Mouse (Mus musculus) kidney, postnatal 25 days (tissue): ENCODE measurements around the gene Slc17a7.

Experiments used
- DNase-seq, 2 experiments: peaks; one replicate each; pipeline ENCODE4 v3.0.0; 2021; ENCODE audit warnings: mixed read lengths in 2 of 2

Slc17a7 gene

GRCm38 (mm10) chr7:45178550-45178949 lies 14.8 kb downstream of the Slc17a7 start:
- no peak for DNase-seq

GRCm38 (mm10) chr7:45179469-45179868 lies 15.7 kb downstream of the Slc17a7 start, which contains the start of gene Gfy:
Gfy (minus strand) TSS chr7:45179569.
- DNase-seq = no peak

GRCm38 (mm10) chr7:45180896-45181477 lies 17.2 kb downstream of the Slc17a7 start, which contains the start of gene Pth2:
Pth2 (plus strand) TSS chr7:45180995.
- no peak for DNase-seq

DNA sequence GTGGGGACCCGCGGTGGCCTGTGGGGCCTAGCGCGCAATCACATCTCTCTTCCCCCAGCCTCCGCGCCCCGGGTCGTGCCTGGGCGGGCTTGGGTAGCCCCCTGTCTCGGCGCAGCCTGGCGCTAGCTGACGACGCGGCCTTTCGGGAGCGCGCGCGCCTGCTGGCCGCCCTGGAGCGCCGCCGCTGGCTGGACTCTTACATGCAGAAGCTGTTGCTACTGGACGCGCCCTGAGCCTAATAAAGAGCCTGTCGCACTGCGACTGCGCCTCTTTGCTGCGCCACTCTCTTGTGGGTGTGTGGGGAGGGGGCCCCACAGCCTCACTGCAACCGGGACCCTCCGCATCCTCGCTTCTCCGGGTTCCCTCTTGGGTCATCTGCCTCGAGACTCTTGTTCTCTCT lies 17.8 kb downstream of the Slc17a7 start:
- no peak for DNase-seq

DNA sequence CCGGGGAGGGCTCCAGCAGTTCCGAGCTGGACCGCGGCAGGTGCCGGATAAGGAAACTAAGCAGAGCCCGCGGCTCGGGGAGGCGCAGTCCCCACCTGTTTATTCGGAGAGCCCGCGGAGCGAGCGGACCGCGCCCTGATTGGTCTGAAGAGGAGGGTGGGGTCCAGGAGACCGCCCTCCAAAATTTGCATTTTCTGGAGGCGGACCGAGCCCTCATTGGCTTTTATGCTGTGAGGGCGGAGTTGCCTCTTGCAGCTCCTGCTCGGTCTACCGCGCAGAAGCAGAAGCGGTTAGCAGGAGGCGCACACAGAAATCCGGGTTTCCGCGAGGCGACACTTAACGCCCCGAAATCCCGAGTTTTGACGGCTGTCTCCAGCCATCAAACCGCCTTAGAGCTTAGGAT lies 18.5 kb downstream of the Slc17a7 start:
- DNase-seq = peak; percentile 91 to 97

- peak; percentile 32 to 69 for DNase-seq
Observed at GRCm38 (mm10) chr7:45182606-45183005, 18.9 kb downstream of the Slc17a7 start.

GRCm38 (mm10) chr7:45183672-45184071 lies 19.9 kb downstream of the Slc17a7 start:
- DNase-seq = no peak

GRCm38 (mm10) chr7:45185921-45186320 lies 22.2 kb downstream of the Slc17a7 start:
- no peak for DNase-seq

DNA sequence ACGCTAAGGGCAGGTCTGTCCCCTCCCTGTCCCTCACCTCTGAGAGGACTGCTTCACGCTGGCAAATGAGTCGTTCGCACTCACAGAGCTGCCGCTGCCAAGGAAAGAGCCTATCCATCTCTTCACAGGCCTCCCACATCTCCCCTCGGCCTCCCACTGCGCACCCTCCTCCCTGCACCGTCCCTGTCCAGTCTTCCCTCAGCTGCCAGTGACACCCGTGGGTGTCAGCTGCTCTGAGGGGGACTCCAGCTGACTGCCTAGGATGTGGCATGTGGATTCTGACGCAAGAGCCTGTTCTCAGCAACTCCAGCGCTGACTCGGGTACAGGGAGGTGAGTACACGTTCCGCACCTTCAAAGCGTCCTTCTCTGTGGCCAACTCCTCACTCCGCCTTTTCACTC lies 25.9 kb downstream of the Slc17a7 start:
- no peak for DNase-seq

DNA sequence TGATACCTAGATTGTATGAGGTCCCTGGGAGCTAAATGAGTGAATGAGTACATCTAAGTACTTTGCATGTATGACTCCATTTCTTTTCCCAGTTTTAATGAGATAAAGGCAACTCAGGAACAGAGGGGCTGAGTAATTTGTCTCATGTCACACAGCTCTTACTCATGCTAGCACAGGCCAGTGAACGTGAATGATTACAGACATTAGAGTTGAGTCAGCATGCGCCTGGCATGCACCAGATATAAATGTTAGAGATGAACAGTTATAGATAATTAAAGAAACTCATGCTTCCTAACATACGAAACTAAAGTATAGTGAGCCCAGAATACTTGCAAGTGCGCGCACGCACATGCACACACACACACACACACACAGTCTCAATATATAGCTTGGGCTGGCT lies 26.4 kb downstream of the Slc17a7 start:
- DNase-seq = no peak

DNA sequence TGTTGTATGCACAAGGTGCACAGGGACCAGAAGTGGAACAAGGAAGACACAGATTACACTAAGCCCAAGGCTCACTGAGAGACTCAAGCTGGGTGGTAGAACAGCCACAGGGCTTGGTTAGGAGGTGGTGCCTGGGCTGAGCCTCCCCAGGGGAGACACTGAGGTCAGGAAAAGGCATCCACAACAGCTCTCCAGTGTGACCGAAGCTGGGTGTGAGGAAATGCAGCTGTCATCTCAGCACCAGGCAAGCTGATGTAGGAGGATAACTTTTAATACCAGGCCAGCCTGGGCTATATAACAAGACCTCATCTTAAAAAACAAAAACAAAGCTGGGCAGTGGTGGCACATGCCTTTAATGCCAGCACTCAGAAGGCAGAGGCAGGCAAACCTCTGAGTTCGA lies 27.4 kb downstream of the Slc17a7 start:
- DNase-seq = no peak

GRCm38 (mm10) chr7:45191803-45192363 lies 28.1 kb downstream of the Slc17a7 start:
- DNase-seq = no peak

- no peak for DNase-seq
Observed at GRCm38 (mm10) chr7:45192585-45193310, 29.0 kb downstream of the Slc17a7 start.

GRCm38 (mm10) chr7:45193406-45193805 lies 29.7 kb downstream of the Slc17a7 start:
- no peak for DNase-seq

- DNase-seq = no peak
Observed at GRCm38 (mm10) chr7:45193871-45194785, 30.4 kb downstream of the Slc17a7 start.

DNA sequence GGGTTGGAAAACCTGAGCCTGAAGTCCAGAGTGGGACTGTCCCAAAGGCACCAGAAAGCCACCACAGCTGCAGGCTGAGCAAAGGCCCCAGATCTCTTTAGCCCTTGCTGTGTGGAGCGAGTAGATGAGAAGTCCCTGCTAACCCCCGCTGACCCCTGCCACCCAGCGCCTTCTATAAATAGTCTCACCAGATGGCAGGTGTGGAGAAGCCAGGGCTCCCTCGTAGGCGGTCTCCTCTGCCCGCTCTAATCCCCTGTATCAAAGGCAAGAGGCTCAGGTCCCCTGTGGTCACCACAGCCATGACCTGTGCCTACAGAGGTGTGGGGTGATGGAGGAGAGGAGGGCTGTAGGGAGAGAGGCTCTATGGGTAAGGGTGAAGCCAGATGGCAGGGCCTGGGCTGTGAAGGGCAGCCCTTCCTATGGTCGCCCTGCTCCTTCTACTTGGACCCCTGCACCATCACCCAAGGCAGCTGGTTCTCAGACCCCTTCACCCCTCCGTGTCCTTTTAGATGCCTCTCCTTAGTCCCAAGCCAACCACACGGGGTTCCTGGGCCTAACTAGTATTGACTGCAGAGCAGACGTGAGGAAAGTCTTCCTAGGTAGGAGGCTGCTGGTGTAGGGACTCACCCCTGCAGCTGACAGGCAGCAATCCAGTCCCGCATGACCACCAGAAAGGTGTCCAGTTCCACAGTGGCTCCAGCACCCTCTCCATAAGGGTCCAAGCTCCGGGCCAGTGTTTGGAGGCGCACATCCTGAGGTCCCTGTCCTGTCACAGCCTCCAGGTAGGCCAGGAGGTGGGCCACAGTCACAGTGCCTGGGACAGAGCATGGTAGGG lies 31.8 kb downstream of the Slc17a7 start:
- DNase-seq = no peak

DNA sequence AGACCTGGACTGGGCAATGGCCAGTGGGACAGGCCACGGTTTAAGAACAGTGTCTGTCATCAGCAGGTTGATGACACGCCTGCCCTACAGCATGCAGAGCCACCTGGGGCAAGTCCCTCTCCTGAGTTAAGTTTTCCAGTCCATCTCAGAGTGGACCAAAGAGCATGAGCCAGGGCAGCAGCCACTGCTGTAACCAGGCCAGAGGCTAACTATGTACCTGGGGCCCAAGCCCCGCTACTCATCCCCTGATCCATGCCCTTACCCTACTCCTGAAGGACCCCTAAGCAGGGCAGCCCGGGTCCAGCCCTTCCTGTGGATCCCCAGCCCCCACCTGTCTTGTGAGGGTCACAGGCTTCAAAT lies 32.4 kb downstream of the Slc17a7 start:
- DNase-seq = no peak

- DNase-seq = no peak
Observed at GRCm38 (mm10) chr7:45196994-45197393, 33.2 kb downstream of the Slc17a7 start.

- peak; percentile 81 to 83 for DNase-seq
Observed at GRCm38 (mm10) chr7:45198435-45198834, 34.7 kb downstream of the Slc17a7 start.

- DNase-seq = no peak
Observed at GRCm38 (mm10) chr7:45198961-45199360, 35.2 kb downstream of the Slc17a7 start.

GRCm38 (mm10) chr7:45202654-45203053 lies 38.9 kb downstream of the Slc17a7 start:
- no peak for DNase-seq
